Mouse (Mus musculus): ENCODE results near the gene Atrip.

Gene Atrip

DNA sequence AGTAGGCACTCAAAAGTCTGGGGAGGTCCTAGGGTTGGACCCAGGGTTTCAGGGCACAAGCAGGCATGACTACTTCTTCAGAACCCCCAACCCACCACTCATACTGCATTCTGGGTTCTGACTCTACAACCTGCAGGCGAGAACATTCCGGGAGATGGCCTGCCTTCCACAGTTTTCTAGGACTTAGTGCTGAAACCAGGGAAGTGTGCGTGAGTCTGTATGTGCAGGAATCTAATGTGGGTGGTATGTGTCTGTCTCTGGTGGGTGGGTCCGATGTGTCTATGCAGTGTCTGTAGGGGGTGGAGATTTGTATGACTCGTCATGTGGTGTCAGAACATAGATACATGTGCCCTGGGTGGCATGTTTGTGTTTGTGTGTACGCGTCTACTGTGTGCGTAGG lies 24.4 kb upstream of the Atrip start:
- DNase-seq (ENCODE audit: low read depth, low spot score), result no peak

DNA sequence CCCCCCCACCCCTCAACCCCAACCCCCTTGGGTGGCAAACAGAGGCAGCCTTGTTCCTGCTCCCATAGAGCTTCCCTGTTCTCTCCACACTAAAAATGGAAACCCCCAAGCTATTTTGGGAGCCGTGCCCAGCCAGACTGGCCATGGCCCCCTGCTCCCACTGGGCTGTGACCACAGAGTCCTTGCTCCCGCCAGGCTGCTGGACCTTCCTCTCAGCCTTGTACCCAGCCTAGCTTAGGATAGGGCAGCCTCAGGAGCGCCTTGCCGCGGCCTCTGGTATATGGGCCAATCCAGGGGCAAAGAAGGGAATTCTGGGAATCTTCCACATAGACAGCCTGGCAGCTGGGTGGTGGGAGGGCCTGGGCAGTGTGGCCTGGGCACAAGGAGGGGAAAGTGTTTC lies 23.9 kb upstream of the Atrip start:
- no peak for DNase-seq (ENCODE audit: low read depth, low spot score)

DNA sequence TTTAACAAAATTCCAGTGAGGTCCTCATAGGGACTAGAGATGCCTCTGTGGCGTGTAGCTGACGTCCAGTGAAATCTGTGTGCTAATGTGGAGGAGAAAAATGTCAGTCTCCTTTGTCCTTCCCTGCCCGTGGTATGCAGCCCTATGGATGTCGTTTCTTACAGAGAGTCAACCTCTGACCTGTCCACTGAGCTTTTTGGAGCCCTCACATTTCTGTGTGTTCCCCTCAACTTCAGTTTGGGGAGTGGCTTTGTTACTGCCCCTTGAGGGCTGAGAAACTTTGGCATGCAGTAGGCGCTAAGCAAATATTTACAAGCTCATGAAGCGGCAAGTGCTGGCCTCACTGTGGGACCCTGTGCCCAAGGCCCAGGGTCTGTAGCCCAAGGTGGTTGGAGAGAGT lies 23.4 kb upstream of the Atrip start:
- DNase-seq (ENCODE audit: low read depth, low spot score), result no peak

DNA sequence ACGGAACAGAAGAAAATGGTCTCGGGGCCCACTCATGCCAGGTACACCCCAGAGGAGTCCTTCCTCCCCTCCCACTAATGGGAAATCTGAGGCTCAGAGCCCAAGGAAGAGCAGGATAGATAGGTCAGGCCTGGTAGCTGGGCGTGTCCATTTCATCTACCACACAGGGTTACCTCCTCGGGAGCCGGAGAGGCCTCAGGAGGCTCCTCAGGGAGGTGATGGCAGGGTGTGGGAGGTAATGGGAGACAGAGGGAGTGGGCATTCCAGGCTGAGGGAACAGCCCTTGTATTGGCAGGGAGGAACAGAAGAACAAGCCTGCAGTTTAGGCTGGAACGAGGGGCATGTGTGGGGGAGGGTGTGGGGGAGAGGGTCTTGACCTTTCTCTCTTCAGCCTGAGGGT lies 22.9 kb upstream of the Atrip start:
- DNase-seq (ENCODE audit: low read depth, low spot score), result no peak

GRCm38 (mm10) chr9:109096251-109096661 lies 22.3 kb upstream of the Atrip start:
- no peak for DNase-seq (ENCODE audit: low read depth, low spot score)

- DNase-seq (ENCODE audit: low read depth, low spot score), result peak; percentile 83
Observed at GRCm38 (mm10) chr9:109095137-109095982, 21.4 kb upstream of the Atrip start, which contains the start of gene Plxnb1. Gene Plxnb1 (plus strand): TSS chr9:109095389.

- peak; percentile 50 for DNase-seq (ENCODE audit: low read depth, low spot score)
Observed at GRCm38 (mm10) chr9:109094553-109095136, 20.7 kb upstream of the Atrip start.

- no peak for DNase-seq (ENCODE audit: low read depth, low spot score)
Observed at GRCm38 (mm10) chr9:109093786-109094552, 20.0 kb upstream of the Atrip start.

DNA sequence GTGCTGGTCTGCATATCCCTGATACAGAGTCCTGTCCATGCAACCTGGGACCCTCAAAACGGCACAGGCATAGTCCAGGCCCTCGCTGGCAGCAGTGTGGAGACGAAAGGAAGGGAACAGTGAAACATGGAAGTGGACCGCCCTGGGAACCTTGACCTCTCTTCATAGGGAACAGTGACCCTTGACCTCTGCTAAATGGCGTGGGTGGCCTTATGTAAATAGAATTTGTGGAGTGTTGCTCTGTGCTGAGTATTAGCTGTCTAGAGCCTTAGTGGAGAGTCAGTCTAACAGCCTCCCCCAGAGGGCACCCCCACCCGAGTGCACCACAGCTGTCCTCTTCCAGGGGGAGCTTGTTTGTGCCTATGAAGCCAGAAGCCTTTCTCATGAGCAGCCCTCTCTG lies 18.9 kb upstream of the Atrip start:
- DNase-seq (ENCODE audit: low read depth, low spot score), result no peak

DNA sequence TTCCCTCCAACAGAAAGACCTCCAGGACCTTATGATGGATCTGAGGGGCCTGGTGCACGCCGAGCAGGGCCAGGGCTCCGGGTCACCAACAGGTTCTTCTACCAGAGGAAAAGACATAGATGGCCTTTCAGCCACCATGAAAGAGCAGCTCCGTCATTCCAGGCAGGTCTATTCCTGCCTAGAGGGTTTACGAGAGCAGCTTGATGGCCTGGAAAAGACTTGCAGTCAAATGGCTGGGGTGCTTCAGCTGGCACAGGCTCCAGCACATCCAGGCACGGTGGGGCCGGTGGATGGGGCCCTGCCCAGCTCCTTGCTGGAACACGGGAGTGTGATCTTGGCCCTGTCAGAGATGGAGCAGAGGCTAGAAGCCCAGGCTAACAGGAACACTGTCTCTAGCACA lies 17.9 kb upstream of the Atrip start:
- no peak for DNase-seq (ENCODE audit: low read depth, low spot score)

- DNase-seq (ENCODE audit: low read depth, low spot score), result no peak
Observed at GRCm38 (mm10) chr9:109090446-109090845, 16.5 kb upstream of the Atrip start.

- peak; percentile 49 for DNase-seq (ENCODE audit: low read depth, low spot score)
Observed at GRCm38 (mm10) chr9:109087987-109088386, 14.1 kb upstream of the Atrip start.

- peak; percentile 44 for DNase-seq (ENCODE audit: low read depth, low spot score)
Observed at GRCm38 (mm10) chr9:109084922-109085321, 11.0 kb upstream of the Atrip start.

GRCm38 (mm10) chr9:109082124-109082800 lies 8.3 kb upstream of the Atrip start, which contains the start of the genes Ccdc51 and Tma7:
Gene Ccdc51 (plus strand): TSS chr9:109082493.
Gene Tma7 (minus strand): TSS chr9:109082587.
- peak; percentile 88 for DNase-seq (ENCODE audit: low read depth, low spot score)

- no peak for DNase-seq (ENCODE audit: low read depth, low spot score)
Observed at GRCm38 (mm10) chr9:109081749-109082123, 7.8 kb upstream of the Atrip start.

GRCm38 (mm10) chr9:109080516-109080915 lies 6.6 kb upstream of the Atrip start:
- DNase-seq (ENCODE audit: low read depth, low spot score), result no peak

GRCm38 (mm10) chr9:109068095-109068735 lies 5.7 kb downstream of the Atrip start:
- no peak for DNase-seq (ENCODE audit: low read depth, low spot score)

- DNase-seq (ENCODE audit: low read depth, low spot score), result no peak
Observed at GRCm38 (mm10) chr9:109060898-109061295, 13.0 kb downstream of the Atrip start.

- no peak for DNase-seq (ENCODE audit: low read depth, low spot score)
Observed at GRCm38 (mm10) chr9:109060184-109060897, 13.6 kb downstream of the Atrip start.

DNA sequence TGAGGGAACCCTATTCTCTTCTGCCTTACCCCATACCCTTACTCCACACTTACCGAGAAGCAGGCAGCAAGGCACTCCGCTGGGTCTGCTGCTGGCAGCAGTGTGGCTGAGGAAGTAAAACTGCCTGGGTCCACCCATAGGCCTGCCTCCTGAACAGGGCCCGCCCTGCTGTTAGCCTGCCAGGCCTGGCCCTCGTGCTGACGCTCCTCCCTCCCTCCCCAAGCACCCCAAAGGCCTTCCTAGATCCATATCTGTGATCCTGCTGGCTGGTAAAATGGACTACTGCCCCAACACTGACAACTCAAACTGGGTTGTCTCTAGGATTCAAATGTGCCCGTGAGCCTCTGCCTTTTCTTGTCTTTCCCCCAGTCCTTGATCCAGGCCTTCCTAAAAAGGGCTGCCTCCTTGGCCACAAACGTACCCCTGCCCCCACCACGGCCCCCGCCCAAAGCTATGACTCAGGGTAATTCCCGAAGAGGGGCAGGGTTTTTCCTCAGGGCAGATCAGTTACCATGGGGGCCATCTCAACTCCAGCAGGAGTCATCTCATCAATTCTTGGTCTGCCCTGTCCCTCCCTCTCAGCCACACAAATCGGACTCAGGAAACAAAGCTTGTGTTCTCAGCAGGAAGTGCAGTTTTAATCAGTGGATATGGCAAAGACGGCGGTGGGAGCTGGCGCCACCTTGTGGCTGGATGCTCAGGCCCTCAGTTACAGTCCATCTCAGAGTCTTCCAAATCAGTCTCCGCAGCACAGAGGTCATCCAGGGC lies 14.6 kb downstream of the Atrip start, which contains the start of gene Trex1:
Trex1 (minus strand) TSS at position 599 of the 768 bp plus-strand sequence.
- peak; percentile 85 for DNase-seq (ENCODE audit: low read depth, low spot score)

All from forelimb bud, embryonic 11.5 days (tissue).